Mouse (Mus musculus) stomach, postnatal 0 days (tissue): ENCODE results near the gene Fmod. TPM values are rescaled to one million over a fixed set of nuclear protein-coding genes. Genes with fewer than 3 reads are reported as not detected.

Experiments used
- ATAC-seq: fragments of 200-750 bp; cut with Nextera tagmentation; 2 replicates; pipeline ENCODE4 v1.8.0; 2017; ENCODE audit not compliant: low FRiP score, low TSS enrichment
- DNase-seq: peaks from one replicate; pipeline ENCODE4 v3.0.0-alpha.2; 2016; ENCODE audit warnings: low spot score
- H3K27ac ChIP-seq: fragments of 300-500 bp; sonication (generic); replicated peaks from 2 replicates; pipeline ENCODE4 v1.5.1; 2014; ENCODE audit warnings: mild to moderate bottlenecking, control low read depth
- H3K27me3 ChIP-seq: fragments of 300-500 bp; sonication (generic); 2 replicates; pipeline ENCODE4 v1.6.1; 2014; ENCODE audit warnings: low read length; ENCODE audit not compliant: control insufficient read depth, insufficient read depth
- H3K36me3 ChIP-seq: fragments of 300-500 bp; sonication (generic); 2 replicates; pipeline ENCODE4 v1.6.1; 2014; ENCODE audit warnings: low read length, mixed read lengths; ENCODE audit not compliant: control insufficient read depth, insufficient read depth
- H3K4me1 ChIP-seq: fragments of 300-500 bp; sonication (generic); replicated peaks from 2 replicates; pipeline ENCODE4 v1.6.1; 2014; ENCODE audit warnings: antibody characterized with exemption; ENCODE audit not compliant: control insufficient read depth, insufficient read depth
- H3K4me2 ChIP-seq: fragments of 300-500 bp; sonication (generic); replicated peaks from 2 replicates; pipeline ENCODE4 v1.6.1; 2014; ENCODE audit warnings: low read depth, mild to moderate bottlenecking, control low read depth, moderate library complexity
- H3K4me3 ChIP-seq: fragments of 300-500 bp; sonication (generic); 2 replicates; pipeline ENCODE4 v1.5.1; 2014; ENCODE audit warnings: low read depth, low read length, control low read depth
- H3K9ac ChIP-seq: fragments of 300-500 bp; sonication (generic); 2 replicates; pipeline ENCODE4 v1.6.1; 2014; ENCODE audit warnings: mild to moderate bottlenecking, low read length, control low read depth, mixed read lengths
- H3K9me3 ChIP-seq: fragments of 300-500 bp; sonication (generic); 2 replicates; pipeline ENCODE4 v1.6.1; 2016; ENCODE audit warnings: low read length; ENCODE audit not compliant: control insufficient read depth
- CTCF ChIP-seq: IDR thresholded peaks from 2 replicates; pipeline ENCODE4 v1.5.1; 2016; ENCODE audit warnings: antibody characterized with exemption, low read depth, mild to moderate bottlenecking, moderate library complexity
- EP300 ChIP-seq: optimal IDR thresholded peaks from 2 replicates; pipeline ENCODE3; 2016; ENCODE audit warnings: antibody characterized with exemption
- WGBS: fragments of 180-500 bp; shearing (Covaris S2); extraction: QIAGEN DNeasy Blood & Tissue Kit; methylation state at CpG from one replicate; pipeline ENCODE4 v1.1.7; 2014; 5-methylcytosine and 5-hydroxymethylcytosine counted together
- polyA plus RNA-seq: library from polyadenylated mRNA; unstranded; fragments of >200 nt; fragmentation: Nextera tagmentation; extraction: Ambion mirVana; gene quantifications from 2 replicates; pipeline ENCODE4 v1.2.1, GENCODE M21; 2015

Gene Fmod
- polyA plus RNA-seq, 1 experiment from 2014 or later, result 9.0 TPM

DNA sequence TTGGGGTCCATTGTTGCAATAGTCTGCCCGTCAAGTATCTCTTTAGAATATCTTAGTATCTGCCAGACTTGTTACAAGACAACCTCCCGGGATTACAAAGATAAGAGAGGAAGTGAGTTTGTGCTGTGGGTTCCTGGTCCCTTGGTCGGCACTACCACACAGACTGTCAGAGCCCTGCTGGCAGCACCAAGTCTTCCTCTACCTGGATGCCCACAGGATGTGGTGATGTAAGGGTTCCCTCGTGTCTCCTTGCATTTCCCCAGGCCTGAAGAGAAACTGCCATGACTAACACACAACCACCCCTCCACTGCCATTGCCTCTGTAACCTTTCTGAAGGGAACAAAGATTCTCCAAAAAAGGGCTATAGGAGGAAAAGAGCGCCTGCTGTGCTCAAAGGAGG is 11.1 kb upstream of the Fmod start:
- whole genome bisulfite sequencing, result 75% methylated on average over 5 of the region's 5 CpGs
- H3K36me3 ChIP-seq, result no peaks in the 10 kb centered on the region
- no peaks in the 10 kb centered on the region for H3K9me3 ChIP-seq
- H3K4me3 ChIP-seq, result no peak overlapping the region
- no peak overlapping the region for H3K4me2 ChIP-seq
- TF ChIP-seq EP300, result no peak
- no peak for TF ChIP-seq CTCF
- no peak for DNase-seq
- H3K27me3 ChIP-seq, result no peaks in the 10 kb centered on the region
- ATAC-seq, result no peak
- no peak overlapping the region for H3K9ac ChIP-seq
- H3K4me1 ChIP-seq, result no peaks in the 10 kb centered on the region
- H3K27ac ChIP-seq, result no peak overlapping the region

DNA sequence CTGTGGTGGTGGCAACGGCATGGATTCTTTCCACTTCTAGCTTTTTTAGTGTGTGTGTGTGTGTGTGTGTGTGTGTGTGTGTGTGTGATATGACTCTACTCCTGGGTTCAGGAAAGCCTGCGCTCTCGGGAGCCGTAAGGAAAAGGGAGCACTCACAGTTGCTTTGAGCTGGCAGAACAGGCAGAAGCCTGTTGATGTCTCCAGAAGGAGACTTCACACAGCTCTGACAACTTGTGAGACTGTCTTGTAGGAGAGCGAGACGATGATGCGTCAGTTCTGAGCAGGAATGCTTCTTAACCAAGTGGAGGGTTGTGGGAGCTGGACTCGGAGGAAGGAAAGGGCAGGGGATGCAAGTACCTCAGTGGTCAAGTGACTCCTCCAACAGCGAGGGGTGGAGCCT is 10.3 kb upstream of the Fmod start:
- Histone ChIP-seq H3K27me3 (no peaks in the 10 kb centered on the region), H3K9me3 (no peaks in the 10 kb centered on the region), H3K36me3 (no peaks in the 10 kb centered on the region), H3K4me3 (no peak overlapping the region), H3K27ac (no peak overlapping the region), H3K4me2 (no peak overlapping the region), H3K4me1 (no peaks in the 10 kb centered on the region), H3K9ac (no peak overlapping the region)
- ATAC-seq, result no peak
- no peak for DNase-seq
- 89% methylated on average over 9 of the region's 9 CpGs for WGBS
- TF ChIP-seq CTCF (no peak), EP300 (no peak)

DNA sequence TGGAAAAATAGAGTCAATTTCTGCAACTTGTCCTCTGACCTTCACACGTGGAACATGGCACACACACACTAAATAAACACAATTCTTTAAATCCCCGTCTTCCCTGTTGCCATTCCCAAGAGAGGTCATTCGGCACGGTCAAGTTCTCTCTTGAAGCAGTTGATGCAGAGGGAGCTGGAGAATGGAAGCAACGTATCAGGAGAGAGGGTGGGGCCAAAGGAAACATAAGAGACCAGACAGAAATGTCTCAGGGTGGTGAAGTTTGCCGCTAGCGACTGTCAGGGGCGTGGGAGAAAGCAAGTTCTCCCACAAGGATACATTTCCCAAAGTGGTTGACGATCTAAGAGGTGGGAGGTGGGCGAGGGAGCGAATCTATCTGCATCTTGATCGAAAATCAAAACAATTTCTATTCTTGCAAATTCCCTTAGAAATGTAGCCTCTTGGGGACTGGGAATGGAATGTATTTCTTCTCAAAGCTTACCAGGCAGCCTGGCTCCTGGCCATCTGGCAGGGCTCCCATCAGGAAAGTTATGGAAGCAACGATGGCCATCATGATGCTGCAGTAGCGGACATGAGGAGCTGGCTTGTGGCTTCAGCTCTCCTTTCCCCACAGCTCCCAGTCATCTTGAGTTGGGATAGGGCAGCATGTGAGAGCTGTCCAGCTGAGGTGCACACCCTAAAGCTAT is 8.8 kb upstream of the Fmod start:
- H3K4me3 ChIP-seq, result no peak overlapping the region
- no peak for ATAC-seq

DNA sequence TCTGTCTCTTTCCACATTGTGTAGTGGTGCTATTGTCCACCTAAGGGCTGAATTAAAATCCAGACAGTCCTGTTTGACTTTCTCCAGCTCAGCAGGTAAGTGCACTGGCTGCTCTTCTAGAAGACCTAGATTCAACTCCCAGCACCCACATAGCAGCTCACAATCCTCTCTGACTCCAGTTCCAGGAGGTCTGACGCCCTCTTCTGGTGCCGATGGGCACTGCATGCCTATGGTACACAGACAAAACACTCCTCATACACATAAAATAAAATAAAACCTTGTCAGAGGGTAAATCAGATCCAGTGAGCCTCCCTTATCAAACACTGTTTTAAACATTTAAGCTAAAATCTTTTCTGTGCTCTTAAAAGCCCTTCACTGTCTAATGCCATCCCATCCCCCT is 562 bp upstream of the Fmod start:
- ATAC-seq (no peak), DNase-seq (no peak)
- Histone ChIP-seq H3K27me3 (no peaks in the 10 kb centered on the region), H3K4me3 (no peak overlapping the region), H3K36me3 (no peaks in the 10 kb centered on the region), H3K4me2 (no peak overlapping the region), H3K9me3 (no peaks in the 10 kb centered on the region), H3K4me1 (no peaks in the 10 kb centered on the region), H3K9ac (no peak overlapping the region), H3K27ac (no peak overlapping the region)
- TF ChIP-seq CTCF (peak; percentile 59), EP300 (no peak)
- 72% methylated on average over 2 of the region's 2 CpGs for WGBS

More for the DNA sequence above, 8.8 kb upstream of the Fmod start:
- H3K9me3 ChIP-seq, result no peaks in the 10 kb centered on the region
- H3K27me3 ChIP-seq, result no peaks in the 10 kb centered on the region
- 59% methylated on average over 14 of the region's 14 CpGs for WGBS
- H3K9ac ChIP-seq, result no peak overlapping the region
- no peak for TF ChIP-seq EP300
- TF ChIP-seq CTCF, result no peak
- no peak overlapping the region for H3K27ac ChIP-seq
- no peaks in the 10 kb centered on the region for H3K4me1 ChIP-seq
- H3K36me3 ChIP-seq, result no peaks in the 10 kb centered on the region
- DNase-seq, result peak; percentile 26
- H3K4me2 ChIP-seq, result no peak overlapping the region

DNA sequence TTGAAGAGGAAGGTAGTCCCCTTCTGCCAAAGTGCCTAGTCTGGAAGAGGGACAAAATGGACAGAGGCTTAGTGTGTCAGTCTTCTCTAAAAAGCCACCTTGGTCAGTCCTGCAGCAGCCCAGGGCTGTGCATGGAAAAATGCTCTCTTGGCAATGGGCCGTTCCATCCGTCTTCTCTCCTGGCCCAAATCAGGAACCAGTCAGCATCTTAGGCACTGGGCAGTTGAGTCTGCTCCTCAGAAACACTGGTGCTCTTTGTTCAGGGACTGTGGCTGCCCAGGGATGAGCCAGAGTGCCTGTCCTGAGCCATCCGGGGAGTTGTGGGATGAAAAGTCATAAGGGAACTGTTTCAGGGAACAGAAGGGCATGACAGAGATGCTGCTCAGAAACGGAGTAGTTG is 1.3 kb downstream of the Fmod start:
- H3K4me1 ChIP-seq, result 0 out of 2 replicates have a peak, but pooled peaks cover 2% of the 10 kb centered on the region
- no peak overlapping the region for H3K9ac ChIP-seq
- TF ChIP-seq CTCF (no peak), EP300 (no peak)
- H3K4me2 ChIP-seq, result no peak overlapping the region
- H3K27me3 ChIP-seq, result no peaks in the 10 kb centered on the region
- ATAC-seq (no peak), DNase-seq (no peak)
- no peak overlapping the region for H3K4me3 ChIP-seq
- H3K9me3 ChIP-seq, result no peaks in the 10 kb centered on the region
- WGBS, result 80% methylated on average over 4 of the region's 4 CpGs
- no peaks in the 10 kb centered on the region for H3K36me3 ChIP-seq
- no peak overlapping the region for H3K27ac ChIP-seq

DNA sequence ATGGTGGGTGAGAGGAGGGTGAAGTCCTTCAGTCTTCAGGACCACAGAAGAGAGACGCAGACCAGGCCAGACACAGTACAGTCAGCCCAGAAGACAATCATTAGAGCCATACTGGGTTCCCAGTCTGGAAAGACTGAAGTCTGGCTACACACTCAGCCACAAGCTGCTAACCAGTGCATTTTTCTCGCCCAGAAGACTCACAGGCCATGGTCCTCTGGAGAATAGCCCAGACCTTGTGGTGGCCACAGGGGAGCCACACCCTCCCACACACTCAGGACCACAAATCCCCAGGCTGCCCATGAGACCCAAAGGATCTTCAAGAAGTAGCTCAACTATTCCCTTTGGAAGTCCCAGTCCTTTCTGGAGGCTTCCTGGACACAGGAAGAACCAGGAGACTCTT is 2.3 kb downstream of the Fmod start:
- H3K4me2 ChIP-seq, result no peak overlapping the region

More for the DNA sequence above, 2.3 kb downstream of the Fmod start:
- H3K36me3 ChIP-seq, result no peaks in the 10 kb centered on the region
- no peak for DNase-seq
- H3K9ac ChIP-seq, result no peak overlapping the region
- 78% methylated on average over 2 of the region's 2 CpGs for WGBS
- no peak for ATAC-seq
- TF ChIP-seq CTCF, result no peak
- no peaks in the 10 kb centered on the region for H3K27me3 ChIP-seq
- no peak overlapping the region for H3K27ac ChIP-seq
- 0 out of 2 replicates have a peak, but pooled peaks cover 2% of the 10 kb centered on the region for H3K4me1 ChIP-seq
- no peaks in the 10 kb centered on the region for H3K9me3 ChIP-seq
- H3K4me3 ChIP-seq, result no peak overlapping the region
